Mouse (Mus musculus) intestine, embryonic 15.5 days (tissue): ENCODE data around the gene B3gnt9. TPM values are rescaled to one million over a fixed set of nuclear protein-coding genes. Genes with fewer than 3 reads are reported as not detected.

Experiments
- ATAC-seq: fragments of 200-750 bp; cut with Nextera tagmentation; 2 replicates; pipeline ENCODE4 v1.8.0; 2017; ENCODE audit warnings: moderate TSS enrichment, moderate library complexity
- H3K27ac ChIP-seq: fragments of 300-500 bp; sonication (generic); 2 replicates; pipeline ENCODE4 v1.5.1; 2015; ENCODE audit warnings: mild to moderate bottlenecking, inconsistent platforms
- H3K27me3 ChIP-seq: fragments of 300-500 bp; sonication (generic); replicated peaks from 2 replicates; pipeline ENCODE4 v1.6.1; 2015; ENCODE audit warnings: inconsistent platforms
- H3K36me3 ChIP-seq: fragments of 300-500 bp; sonication (generic); 2 replicates; pipeline ENCODE4 v1.6.1; 2015; ENCODE audit warnings: inconsistent platforms
- H3K4me1 ChIP-seq: fragments of 300-500 bp; sonication (generic); replicated peaks from 2 replicates; pipeline ENCODE4 v1.6.1; 2015; ENCODE audit warnings: inconsistent platforms
- H3K4me2 ChIP-seq: fragments of 300-500 bp; sonication (generic); replicated peaks from 2 replicates; pipeline ENCODE4 v1.6.1; 2015; ENCODE audit warnings: mild to moderate bottlenecking, inconsistent platforms
- H3K4me3 ChIP-seq: fragments of 300-500 bp; sonication (generic); replicated peaks from 2 replicates; pipeline ENCODE4 v1.5.1; 2015; ENCODE audit warnings: inconsistent platforms
- H3K9ac ChIP-seq: fragments of 300-500 bp; sonication (generic); 2 replicates; pipeline ENCODE4 v1.6.1; 2015; ENCODE audit warnings: inconsistent platforms
- H3K9me3 ChIP-seq: fragments of 300-500 bp; sonication (generic); 2 replicates; pipeline ENCODE4 v1.6.1; 2016; ENCODE audit warnings: inconsistent platforms
- WGBS: fragments of 180-500 bp; shearing (Covaris S2); methylation state at CpG from one replicate; pipeline ENCODE4 v1.1.7; 2015; 5-methylcytosine and 5-hydroxymethylcytosine counted together
- polyA plus RNA-seq: library from polyadenylated mRNA; unstranded; fragments of >200 nt; fragmentation: Nextera tagmentation; extraction: Ambion mirVana; gene quantifications from 2 replicates; pipeline ENCODE4 v1.2.1, GENCODE M21; 2015

The B3gnt9 gene
- polyA plus RNA-seq, 1 experiment from 2014 or later, result 19.5 TPM

- H3K27me3 ChIP-seq, result peaks cover 30% of the 10 kb centered on the region
- H3K9me3 ChIP-seq, result no peaks in the 10 kb centered on the region
- H3K4me3 ChIP-seq, result peak within 1 kb of the TSS; percentile 63
- ATAC-seq, result peak; percentile 86
- peaks cover 29% of the 10 kb centered on the region for H3K4me1 ChIP-seq
- no peak within 1 kb of the TSS for H3K27ac ChIP-seq
- H3K36me3 ChIP-seq, result no peaks in the 10 kb centered on the region
- under 1% methylated on average over 54 of the region's 54 CpGs for WGBS
- H3K9ac ChIP-seq, result peak within 1 kb of the TSS; percentile 63
- peak within 1 kb of the TSS; percentile 78 for H3K4me2 ChIP-seq
Measured at GRCm38 (mm10) chr8:105264024-105264982, 9.3 kb upstream of the B3gnt9 start, which contains the start of the genes Tradd and Fbxl8. Gene Tradd (minus strand): TSS chr8:105264609. Gene Fbxl8 (plus strand): TSS chr8:105264648.

- Histone ChIP-seq H3K9ac (no peak overlapping the region), H3K9me3 (no peaks in the 10 kb centered on the region), H3K4me1 (peaks cover 24% of the 10 kb centered on the region), H3K4me2 (peak overlapping the region; percentile 78), H3K4me3 (peak overlapping the region; percentile 63), H3K27me3 (peaks cover 30% of the 10 kb centered on the region), H3K36me3 (no peaks in the 10 kb centered on the region), H3K27ac (no peak overlapping the region)
- WGBS, result 44% methylated on average over 16 of the region's 16 CpGs
- no peak for ATAC-seq
Measured at GRCm38 (mm10) chr8:105263244-105263912, 8.4 kb upstream of the B3gnt9 start.

DNA sequence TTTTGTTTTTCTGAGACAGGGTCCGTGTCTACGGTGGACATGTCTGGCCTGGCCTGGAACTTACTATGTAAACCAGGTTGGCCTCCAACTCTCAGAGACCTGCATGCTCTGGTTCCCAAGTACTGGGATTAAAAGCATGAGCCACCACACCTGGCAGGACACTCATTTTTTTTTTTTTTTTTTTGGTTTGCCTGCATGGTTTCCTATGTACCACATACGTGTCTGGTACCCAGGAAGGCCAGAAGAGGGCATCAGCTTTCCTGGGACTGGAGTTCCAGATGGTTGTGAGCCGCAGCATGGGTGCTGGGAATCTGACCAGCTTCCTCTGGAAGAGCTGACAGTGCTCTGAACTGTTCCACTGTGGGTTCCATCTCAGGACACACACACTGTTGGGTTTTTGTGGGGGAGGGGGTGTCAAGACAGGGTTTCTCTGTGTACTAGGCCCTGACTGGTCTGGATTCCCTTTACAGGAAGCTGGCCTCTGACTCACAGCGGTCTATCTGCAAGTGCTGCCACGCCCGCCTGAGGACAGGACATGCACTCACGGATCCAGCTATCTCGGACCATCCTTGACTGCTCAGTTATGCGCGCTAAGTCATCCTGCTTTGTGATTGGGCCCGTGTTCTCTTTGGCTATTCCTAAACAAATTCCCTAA is 6.5 kb upstream of the B3gnt9 start:
- Histone ChIP-seq H3K4me2 (no peak overlapping the region), H3K27me3 (peaks cover 16% of the 10 kb centered on the region)
- 86% methylated on average over 12 of the region's 12 CpGs for WGBS

DNA sequence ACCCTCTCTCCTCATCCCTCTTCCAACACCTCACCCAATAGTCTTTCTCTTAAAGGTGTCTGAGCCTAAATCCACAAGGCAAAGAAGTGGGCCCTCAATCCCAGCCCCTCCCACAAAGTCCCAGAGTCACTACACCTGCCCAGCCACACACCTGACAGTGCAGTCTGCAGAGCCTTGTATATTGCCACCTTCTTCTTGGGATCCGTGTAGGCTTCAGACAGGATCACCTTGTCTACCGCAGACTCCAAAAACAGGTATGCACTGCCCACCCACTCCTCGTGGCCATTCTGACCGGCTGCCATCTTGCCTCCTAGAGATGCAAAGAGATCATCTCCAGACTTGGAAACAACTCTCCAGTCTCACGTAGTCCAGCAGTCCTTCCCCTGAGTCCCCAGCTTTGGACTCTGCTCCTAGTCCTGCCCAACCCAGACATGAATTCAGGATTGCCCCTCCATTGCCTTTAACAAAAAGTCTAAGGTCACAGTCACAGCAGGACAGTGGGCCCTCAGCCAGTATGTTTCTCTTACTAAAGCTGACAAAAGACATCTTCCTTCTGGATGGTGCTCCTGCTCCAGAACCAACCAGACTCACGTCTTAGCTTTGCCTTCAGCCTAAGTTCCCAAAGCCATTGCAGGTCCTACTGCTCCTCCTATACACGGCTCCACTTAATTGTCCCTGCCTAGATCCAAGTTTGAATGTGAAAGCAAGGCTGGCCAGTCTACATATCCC is 5.6 kb upstream of the B3gnt9 start:
- H3K4me3 ChIP-seq, result no peak overlapping the region
- H3K9me3 ChIP-seq, result no peaks in the 10 kb centered on the region
- peak overlapping the region; percentile 82; the same call in 1 of the 2 replicates for H3K4me2 ChIP-seq
- no peak overlapping the region for H3K27ac ChIP-seq
- H3K36me3 ChIP-seq, result no peaks in the 10 kb centered on the region
- H3K27me3 ChIP-seq, result peaks cover 16% of the 10 kb centered on the region
- peaks cover 21% of the 10 kb centered on the region for H3K4me1 ChIP-seq
- 72% methylated on average over 7 of the region's 7 CpGs for WGBS
- ATAC-seq, result no peak
- no peak overlapping the region for H3K9ac ChIP-seq

More for the DNA sequence above, 6.5 kb upstream of the B3gnt9 start:
- no peaks in the 10 kb centered on the region for H3K36me3 ChIP-seq
- H3K27ac ChIP-seq, result no peak overlapping the region
- no peak overlapping the region for H3K4me3 ChIP-seq
- no peak for ATAC-seq
- no peaks in the 10 kb centered on the region for H3K9me3 ChIP-seq
- H3K9ac ChIP-seq, result no peak overlapping the region
- H3K4me1 ChIP-seq, result peaks cover 19% of the 10 kb centered on the region

GRCm38 (mm10) chr8:105259721-105260320 is 4.9 kb upstream of the B3gnt9 start:
- Histone ChIP-seq H3K36me3 (no peaks in the 10 kb centered on the region), H3K27me3 (peaks cover 16% of the 10 kb centered on the region), H3K9ac (peak overlapping the region; percentile 34), H3K9me3 (no peaks in the 10 kb centered on the region), H3K4me2 (peak overlapping the region; percentile 82), H3K27ac (no peak overlapping the region), H3K4me1 (peaks cover 25% of the 10 kb centered on the region), H3K4me3 (peak overlapping the region; percentile 33)
- 5% methylated on average over 30 of the region's 30 CpGs for WGBS
- peak; percentile 55 for ATAC-seq

GRCm38 (mm10) chr8:105258911-105259720 is 4.2 kb upstream of the B3gnt9 start:
- Histone ChIP-seq H3K4me3 (peak overlapping the region; percentile 33), H3K9me3 (no peaks in the 10 kb centered on the region), H3K4me1 (peaks cover 29% of the 10 kb centered on the region), H3K27me3 (peaks cover 16% of the 10 kb centered on the region), H3K27ac (no peak overlapping the region), H3K9ac (peak overlapping the region; percentile 34), H3K36me3 (no peaks in the 10 kb centered on the region), H3K4me2 (peak overlapping the region; percentile 82)
- ATAC-seq, result peak; percentile 9
- 13% methylated on average over 55 of the region's 55 CpGs for WGBS

- H3K9me3 ChIP-seq, result no peaks in the 10 kb centered on the region
- no peak overlapping the region for H3K4me3 ChIP-seq
- ATAC-seq, result no peak
- no peak overlapping the region for H3K9ac ChIP-seq
- WGBS, result 81% methylated on average over 7 of the region's 7 CpGs
- H3K4me2 ChIP-seq, result no peak overlapping the region
- peaks cover 35% of the 10 kb centered on the region for H3K4me1 ChIP-seq
- peaks cover 5% of the 10 kb centered on the region; the same call in 1 of the 2 replicates for H3K36me3 ChIP-seq
- peaks cover 16% of the 10 kb centered on the region for H3K27me3 ChIP-seq
- no peak overlapping the region for H3K27ac ChIP-seq
Measured at GRCm38 (mm10) chr8:105257318-105258114, 2.6 kb upstream of the B3gnt9 start.

- Histone ChIP-seq H3K4me1 (peaks cover 27% of the 10 kb centered on the region), H3K36me3 (peaks cover 21% of the 10 kb centered on the region), H3K9ac (peak overlapping the region; percentile 71), H3K27ac (peak overlapping the region; percentile 86), H3K4me3 (peak overlapping the region; percentile 61), H3K9me3 (no peaks in the 10 kb centered on the region), H3K4me2 (peak overlapping the region; percentile 99), H3K27me3 (peaks cover 11% of the 10 kb centered on the region)
- ATAC-seq, result peak; percentile 92
- under 1% methylated on average over 73 of the region's 74 CpGs for WGBS
Measured at GRCm38 (mm10) chr8:105254152-105254965, 594 bp downstream of the B3gnt9 start.

DNA sequence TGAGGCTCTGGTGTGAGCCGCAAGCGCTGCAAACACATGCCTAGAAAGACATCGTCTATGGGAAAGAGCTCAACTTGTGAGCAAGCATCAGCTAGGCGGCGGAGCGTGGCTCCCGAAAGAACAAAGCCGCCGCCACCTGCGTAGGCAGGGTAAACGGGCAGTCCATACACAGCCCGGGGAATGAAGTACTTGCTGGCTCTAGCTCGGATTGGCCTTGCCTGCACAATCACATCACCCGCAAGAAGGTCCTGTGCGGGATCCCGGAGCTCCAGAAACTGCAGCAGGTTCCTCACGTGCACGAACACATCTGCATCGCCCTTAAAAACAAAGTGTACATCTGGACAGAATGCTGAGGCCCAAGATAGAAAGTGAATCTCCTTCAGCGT is 1.2 kb downstream of the B3gnt9 start:
- Histone ChIP-seq H3K36me3 (peaks cover 27% of the 10 kb centered on the region), H3K27me3 (peaks cover 5% of the 10 kb centered on the region; the same call in 1 of the 2 replicates), H3K9ac (peak overlapping the region; percentile 71), H3K4me2 (peak overlapping the region; percentile 99), H3K4me1 (peaks cover 22% of the 10 kb centered on the region), H3K27ac (peak overlapping the region; percentile 86; the same call in 1 of the 2 replicates), H3K9me3 (no peaks in the 10 kb centered on the region), H3K4me3 (peak overlapping the region; percentile 61)
- peak; percentile 19 for ATAC-seq
- WGBS, result 44% methylated on average over 20 of the region's 20 CpGs
